Mouse (Mus musculus) stomach, postnatal 0 days (tissue): ENCODE data around the gene Rpn1. TPM values are rescaled to one million over a fixed set of nuclear protein-coding genes. Genes with fewer than 3 reads are reported as not detected.

Experiments used
- ATAC-seq: fragments of 200-750 bp; cut with Nextera tagmentation; 2 replicates; pipeline ENCODE4 v1.8.0; 2017; ENCODE audit not compliant: low FRiP score, low TSS enrichment
- DNase-seq: peaks from one replicate; pipeline ENCODE4 v3.0.0-alpha.2; 2016; ENCODE audit warnings: low spot score
- H3K27ac ChIP-seq: fragments of 300-500 bp; sonication (generic); replicated peaks from 2 replicates; pipeline ENCODE4 v1.5.1; 2014; ENCODE audit warnings: mild to moderate bottlenecking, control low read depth
- H3K27me3 ChIP-seq: fragments of 300-500 bp; sonication (generic); 2 replicates; pipeline ENCODE4 v1.6.1; 2014; ENCODE audit warnings: low read length; ENCODE audit not compliant: control insufficient read depth, insufficient read depth
- H3K36me3 ChIP-seq: fragments of 300-500 bp; sonication (generic); 2 replicates; pipeline ENCODE4 v1.6.1; 2014; ENCODE audit warnings: low read length, mixed read lengths; ENCODE audit not compliant: control insufficient read depth, insufficient read depth
- H3K4me1 ChIP-seq: fragments of 300-500 bp; sonication (generic); replicated peaks from 2 replicates; pipeline ENCODE4 v1.6.1; 2014; ENCODE audit warnings: antibody characterized with exemption; ENCODE audit not compliant: control insufficient read depth, insufficient read depth
- H3K4me2 ChIP-seq: fragments of 300-500 bp; sonication (generic); replicated peaks from 2 replicates; pipeline ENCODE4 v1.6.1; 2014; ENCODE audit warnings: low read depth, mild to moderate bottlenecking, control low read depth, moderate library complexity
- H3K4me3 ChIP-seq: fragments of 300-500 bp; sonication (generic); 2 replicates; pipeline ENCODE4 v1.5.1; 2014; ENCODE audit warnings: low read depth, low read length, control low read depth
- H3K9ac ChIP-seq: fragments of 300-500 bp; sonication (generic); 2 replicates; pipeline ENCODE4 v1.6.1; 2014; ENCODE audit warnings: mild to moderate bottlenecking, low read length, control low read depth, mixed read lengths
- H3K9me3 ChIP-seq: fragments of 300-500 bp; sonication (generic); 2 replicates; pipeline ENCODE4 v1.6.1; 2016; ENCODE audit warnings: low read length; ENCODE audit not compliant: control insufficient read depth
- CTCF ChIP-seq: IDR thresholded peaks from 2 replicates; pipeline ENCODE4 v1.5.1; 2016; ENCODE audit warnings: antibody characterized with exemption, low read depth, mild to moderate bottlenecking, moderate library complexity
- EP300 ChIP-seq: optimal IDR thresholded peaks from 2 replicates; pipeline ENCODE3; 2016; ENCODE audit warnings: antibody characterized with exemption
- WGBS: fragments of 180-500 bp; shearing (Covaris S2); extraction: QIAGEN DNeasy Blood & Tissue Kit; methylation state at CpG from one replicate; pipeline ENCODE4 v1.1.7; 2014; 5-methylcytosine and 5-hydroxymethylcytosine counted together
- microRNA-seq: library from miRNA; unstranded; fragments of <30 nt; microRNA quantifications from one replicate; pipeline ENCODE4, GENCODE M21; 2016
- polyA plus RNA-seq: library from polyadenylated mRNA; unstranded; fragments of >200 nt; fragmentation: Nextera tagmentation; extraction: Ambion mirVana; gene quantifications from 2 replicates; pipeline ENCODE4 v1.2.1, GENCODE M21; 2015

Rpn1 gene
- polyA plus RNA-seq, 1 experiment from 2014 or later = 266 TPM

DNA sequence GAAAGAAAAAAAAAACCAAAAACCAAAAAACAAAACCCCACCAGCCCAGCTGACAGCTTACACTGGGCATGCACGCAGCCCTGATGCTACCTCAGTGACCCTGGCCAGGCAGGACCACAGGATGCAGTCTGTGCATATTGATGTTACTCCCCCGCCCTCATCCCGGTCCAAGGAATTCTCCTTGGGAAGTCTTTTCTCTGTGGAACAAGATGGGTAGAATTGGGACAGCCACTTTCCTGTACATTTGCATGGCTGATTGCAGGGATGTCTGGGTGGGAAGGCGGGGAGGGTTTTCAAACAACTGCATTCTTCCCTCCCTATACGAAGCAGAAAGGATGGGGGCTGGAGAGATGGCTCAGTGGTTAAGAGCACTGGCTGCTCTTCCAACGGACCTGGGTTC is 68.7 kb downstream of the Rpn1 start:
- H3K9ac ChIP-seq = no peak overlapping the region
- H3K27me3 ChIP-seq = no peaks in the 10 kb centered on the region
- TF ChIP-seq CTCF (no peak), EP300 (no peak)
- no peak overlapping the region for H3K27ac ChIP-seq
- ATAC-seq = no peak
- H3K4me2 ChIP-seq = no peak overlapping the region
- no peak for DNase-seq
- H3K4me3 ChIP-seq = no peak overlapping the region
- H3K9me3 ChIP-seq = no peaks in the 10 kb centered on the region
- 60% methylated on average over 6 of the region's 6 CpGs for WGBS
- no peaks in the 10 kb centered on the region for H3K4me1 ChIP-seq
- H3K36me3 ChIP-seq = no peaks in the 10 kb centered on the region

Small RNA genes lying within 50 kb of the gene (microRNA-seq; reads per million reads assigned to microRNA genes)
- not detected for gene Mir6376

Other genes starting within 250 kb of the Rpn1 start
- gene Gm45140, start 248.7 kb upstream of the Rpn1 start, polyA plus RNA-seq = 1.3 and 1.9 TPM in 2 replicates
- 24.6 and 27.5 TPM in 2 replicates for gene Isy1, start 245.7 kb upstream of the Rpn1 start, polyA plus RNA-seq
- gene Cnbp, start 233.4 kb upstream of the Rpn1 start, polyA plus RNA-seq = 740 and 754 TPM in 2 replicates
- gene Copg1, start 196.7 kb upstream of the Rpn1 start, polyA plus RNA-seq = 72.5 and 75.6 TPM in 2 replicates
- 21.3 and 21.4 TPM in 2 replicates for gene Hmces, start 170.5 kb upstream of the Rpn1 start, polyA plus RNA-seq
- 17.3 and 20.0 TPM in 2 replicates for gene H1fx, start 102.8 kb upstream of the Rpn1 start, polyA plus RNA-seq
- gene Rab7, start 39.2 kb upstream of the Rpn1 start, polyA plus RNA-seq = 179 and 198 TPM in 2 replicates
- gene Gata2, start 109.4 kb downstream of the Rpn1 start, polyA plus RNA-seq = 3.3 and 3.4 TPM in 2 replicates
- not detected in 2 replicates for gene Dnajb8, start 137.8 kb downstream of the Rpn1 start, polyA plus RNA-seq